Mouse (Mus musculus) forebrain, embryonic 10.5 days (tissue): ENCODE measurements around the gene Ntn1. TPM values are rescaled to one million over a fixed set of nuclear protein-coding genes. Genes with fewer than 3 reads are reported as not detected.

Experiments used
- DNase-seq: peaks from one replicate; pipeline ENCODE4 v3.0.0-alpha.2; 2017; ENCODE audit warnings: low spot score; ENCODE audit errors: extremely low spot score
- H3K27ac ChIP-seq: fragments of 300-500 bp; sonication (generic); 2 replicates; pipeline ENCODE4 v1.5.1; 2016; ENCODE audit warnings: mild to moderate bottlenecking
- H3K27me3 ChIP-seq: fragments of 300-500 bp; sonication (generic); 2 replicates; pipeline ENCODE4 v1.6.1; 2016; ENCODE audit warnings: mild to moderate bottlenecking; ENCODE audit not compliant: poor library complexity, severe bottlenecking
- H3K36me3 ChIP-seq: fragments of 300-500 bp; sonication (generic); replicated peaks from 2 replicates; pipeline ENCODE4 v1.6.1; 2016; ENCODE audit warnings: mild to moderate bottlenecking, moderate library complexity
- H3K4me1 ChIP-seq: fragments of 300-500 bp; sonication (generic); 2 replicates; pipeline ENCODE4 v1.6.1; 2016
- H3K4me3 ChIP-seq: fragments of 300-500 bp; sonication (generic); 2 replicates; pipeline ENCODE4 v1.5.1; 2016; ENCODE audit warnings: mild to moderate bottlenecking, moderate library complexity
- H3K9me3 ChIP-seq: fragments of 300-500 bp; sonication (generic); 2 replicates; pipeline ENCODE4 v1.6.1; 2016; ENCODE audit warnings: mild to moderate bottlenecking, moderate library complexity
- WGBS: fragments of 180-500 bp; shearing (Covaris S2); methylation state at CpG from one replicate; pipeline ENCODE4 v1.1.7; 2016; 5-methylcytosine and 5-hydroxymethylcytosine counted together
- microRNA-seq: library from miRNA; unstranded; fragments of <30 nt; microRNA quantifications from one replicate; pipeline ENCODE4, GENCODE M21; 2017
- polyA plus RNA-seq: library from polyadenylated mRNA; unstranded; fragments of >200 nt; fragmentation: Nextera tagmentation; extraction: Ambion mirVana; gene quantifications from 2 replicates; pipeline ENCODE4 v1.2.1, GENCODE M21; 2016

The Ntn1 gene
- polyA plus RNA-seq, 1 experiment from 2014 or later: 6.2 TPM

DNA sequence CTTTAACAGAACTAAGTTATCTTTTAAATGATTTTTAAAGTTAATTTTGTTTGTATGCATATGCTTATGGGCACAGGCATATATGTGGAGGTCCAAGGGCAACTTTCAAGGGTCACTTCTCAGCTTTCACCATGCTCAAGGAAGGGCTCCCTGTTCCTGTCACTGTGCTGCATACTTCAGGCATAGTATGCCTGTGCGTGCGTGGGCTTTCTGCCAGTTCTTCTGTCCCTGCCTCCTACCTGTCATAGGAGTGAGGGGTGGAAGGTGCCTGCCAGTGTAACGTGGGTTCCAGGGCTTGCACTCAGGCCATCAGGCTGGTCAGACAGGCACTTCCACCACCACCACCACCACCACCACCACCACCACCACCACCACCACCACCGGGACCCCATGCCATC lies 228.0 kb downstream of the Ntn1 start:
- WGBS: 71% methylated on average over 4 of the region's 4 CpGs
- Histone ChIP-seq H3K27me3 (no peaks in the 10 kb centered on the region), H3K9me3 (no peaks in the 10 kb centered on the region), H3K4me1 (peaks cover 8% of the 10 kb centered on the region), H3K4me3 (no peak overlapping the region), H3K27ac (peak overlapping the region; percentile 17; the same call in 1 of the 2 replicates), H3K36me3 (no peaks in the 10 kb centered on the region)
- DNase-seq: no peak

DNA sequence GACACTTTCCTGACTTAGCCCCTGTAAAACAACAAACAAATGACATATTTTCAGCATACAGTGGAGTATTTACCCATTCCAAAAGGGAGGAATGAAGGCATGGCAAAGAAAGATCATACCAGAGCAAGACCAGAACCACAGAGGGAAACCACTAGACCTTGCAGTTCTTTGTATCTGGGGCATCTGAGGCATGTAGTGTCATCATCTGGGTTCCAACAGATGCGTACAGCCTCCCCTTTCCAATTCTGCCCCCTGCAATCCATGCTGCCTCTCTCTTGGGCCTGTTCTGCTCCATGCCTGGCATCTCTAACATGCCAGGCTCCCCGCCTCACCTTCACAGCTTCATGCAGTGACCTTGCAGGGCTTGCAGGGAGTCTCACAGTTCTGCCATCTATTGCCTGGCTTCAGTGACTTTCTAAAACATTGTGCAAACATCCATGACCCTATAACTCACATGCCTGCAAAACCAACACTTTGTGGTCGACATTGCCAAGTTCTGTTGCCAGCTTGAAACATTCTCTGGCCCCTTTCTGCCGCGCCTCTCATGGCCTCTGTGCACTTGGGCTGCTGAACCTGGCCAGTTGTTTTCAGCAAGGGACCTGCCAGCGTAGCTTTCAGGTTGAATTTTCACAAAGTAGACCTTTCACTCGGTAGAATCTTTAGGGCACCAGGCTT lies 228.5 kb downstream of the Ntn1 start:
- peaks cover 4% of the 10 kb centered on the region for H3K4me1 ChIP-seq
- no peaks in the 10 kb centered on the region for H3K27me3 ChIP-seq
- H3K27ac ChIP-seq: no peak overlapping the region
- H3K4me3 ChIP-seq: no peak overlapping the region
- DNase-seq: no peak
- H3K36me3 ChIP-seq: no peaks in the 10 kb centered on the region
- 92% methylated on average over 7 of the region's 7 CpGs for WGBS
- H3K9me3 ChIP-seq: no peaks in the 10 kb centered on the region

DNA sequence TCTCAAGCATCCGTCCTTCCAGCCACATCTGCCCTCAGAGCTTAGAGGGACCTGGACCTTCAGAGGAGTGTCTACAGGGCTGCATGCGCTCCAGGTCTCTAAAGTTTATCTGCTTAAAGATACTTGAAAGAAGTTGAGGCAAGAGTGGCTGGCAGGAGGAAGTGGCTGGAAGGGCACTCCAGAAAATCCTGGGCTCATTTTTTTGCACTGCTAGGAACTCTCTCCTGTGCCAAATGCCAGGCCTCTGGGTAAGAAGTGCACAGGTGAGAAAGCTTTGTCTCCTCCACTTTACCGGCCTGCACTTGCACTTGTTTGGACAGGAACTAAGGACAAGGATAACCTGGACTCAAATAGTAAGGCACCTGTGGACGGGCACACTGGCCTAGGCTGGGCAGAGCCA lies 232.2 kb downstream of the Ntn1 start:
- no peaks in the 10 kb centered on the region for H3K36me3 ChIP-seq
- DNase-seq: no peak
- 92% methylated on average over 4 of the region's 4 CpGs for WGBS
- no peak overlapping the region for H3K27ac ChIP-seq
- no peaks in the 10 kb centered on the region for H3K9me3 ChIP-seq
- H3K27me3 ChIP-seq: no peaks in the 10 kb centered on the region
- peaks cover 5% of the 10 kb centered on the region; the same call in 1 of the 2 replicates for H3K4me1 ChIP-seq
- H3K4me3 ChIP-seq: no peak overlapping the region

DNA sequence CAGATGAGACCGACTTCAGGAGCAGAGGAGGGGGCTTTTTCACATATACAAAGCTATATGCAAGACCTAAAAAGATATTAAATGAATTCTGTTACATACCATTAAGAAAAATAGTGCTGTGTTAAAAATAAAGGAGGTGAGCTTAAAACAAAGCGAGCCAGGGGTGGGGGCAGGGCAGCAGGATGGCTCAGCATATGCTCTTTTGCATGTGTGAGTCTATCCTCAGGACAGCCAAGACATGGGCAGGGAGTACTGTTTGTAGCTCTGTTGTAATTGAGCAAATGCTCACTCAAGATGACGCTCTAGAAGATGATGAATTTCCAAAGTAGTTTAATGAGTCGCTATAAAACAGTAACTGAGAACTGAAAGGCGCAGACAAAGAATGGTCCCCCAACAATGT lies 236.2 kb downstream of the Ntn1 start:
- Histone ChIP-seq H3K9me3 (peaks cover 4% of the 10 kb centered on the region; the same call in 1 of the 2 replicates), H3K27me3 (no peaks in the 10 kb centered on the region), H3K4me3 (no peak overlapping the region), H3K4me1 (peaks cover 13% of the 10 kb centered on the region), H3K27ac (no peak overlapping the region), H3K36me3 (peaks cover 5% of the 10 kb centered on the region; the same call in 1 of the 2 replicates)
- WGBS: 91% methylated on average over 5 of the region's 5 CpGs
- no peak for DNase-seq

DNA sequence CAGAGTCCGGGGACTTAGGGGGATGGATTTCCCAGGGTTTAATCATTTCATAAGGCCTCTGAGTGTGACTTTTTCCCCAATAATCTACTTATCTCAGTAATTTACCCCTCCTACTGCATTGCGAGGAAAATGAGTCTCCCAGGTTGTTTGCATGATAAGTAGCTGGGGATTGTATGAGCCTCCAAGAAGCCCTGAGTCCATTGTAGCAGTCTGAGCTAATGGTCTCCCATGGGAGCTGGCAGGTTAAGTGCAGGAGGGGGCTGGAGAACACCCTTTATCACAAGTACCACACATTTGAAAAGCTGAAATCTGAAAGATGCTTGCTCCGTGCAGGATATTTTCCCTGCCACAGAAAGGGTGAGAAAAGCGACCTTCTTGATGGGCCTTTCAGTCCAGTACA lies 240.8 kb downstream of the Ntn1 start:
- Histone ChIP-seq H3K27ac (peak overlapping the region; percentile 20; the same call in 1 of the 2 replicates), H3K4me3 (no peak overlapping the region), H3K36me3 (peaks cover 5% of the 10 kb centered on the region; the same call in 1 of the 2 replicates), H3K9me3 (peaks cover 4% of the 10 kb centered on the region; the same call in 1 of the 2 replicates), H3K4me1 (peaks cover 14% of the 10 kb centered on the region), H3K27me3 (peaks cover 13% of the 10 kb centered on the region; the same call in 1 of the 2 replicates)
- no peak for DNase-seq
- WGBS: 62% methylated on average over 4 of the region's 4 CpGs

Small RNA genes lying within 50 kb of the gene (microRNA-seq; reads per million reads assigned to microRNA genes)
- gene Mir6406: not detected

Other genes with a start within 250 kb of the Ntn1 start
- 0.83 and 0.86 TPM in 2 replicates for gene Pik3r5, start 31.3 kb upstream of the Ntn1 start, polyA plus RNA-seq
- gene Pik3r6, start 102.2 kb upstream of the Ntn1 start, polyA plus RNA-seq: 1.3 and 1.9 TPM in 2 replicates
- 0.22 TPM in 1 of 2 replicates, not detected in the other for gene Mfsd6l, start 155.4 kb upstream of the Ntn1 start, polyA plus RNA-seq
- gene Ccdc42, start 186.2 kb upstream of the Ntn1 start, polyA plus RNA-seq: 1.1 and 1.6 TPM in 2 replicates